Mouse (Mus musculus): ENCODE data around the gene Sos1. TPM values are rescaled to one million over a fixed set of nuclear protein-coding genes. Genes with fewer than 3 reads are reported as not detected.

Sos1 gene
- polyA plus RNA-seq, 1 experiment from 2014 or later: 13.5 TPM

- no peaks in the 10 kb centered on the region for H3K36me3 ChIP-seq (replicated peaks; ENCODE audit: control insufficient read depth, insufficient read depth)
- DNase-seq (ENCODE audit: low spot score): no peak
- H3K27me3 ChIP-seq (ENCODE audit: control insufficient read depth, insufficient read depth, low read length): no peaks in the 10 kb centered on the region
- no peak for ATAC-seq (ENCODE audit: low FRiP score)
- no peak overlapping the region for H3K9ac ChIP-seq
- no peaks in the 10 kb centered on the region for H3K9me3 ChIP-seq (ENCODE audit: control insufficient read depth, low read length)
- no peak overlapping the region for H3K4me3 ChIP-seq (replicated peaks; ENCODE audit: low read length)
- H3K4me2 ChIP-seq (replicated peaks): no peak overlapping the region
- no peaks in the 10 kb centered on the region for H3K4me1 ChIP-seq (replicated peaks; ENCODE audit: control insufficient read depth, insufficient read depth, low read length)
- H3K27ac ChIP-seq: no peak overlapping the region
- WGBS: 41% methylated on average over 9 of the region's 9 CpGs
These were observed 16.9 kb upstream of the Sos1 start for GRCm38 (mm10) chr17:80497183-80497601.

GRCm38 (mm10) chr17:80496607-80497170 is 16.4 kb upstream of the Sos1 start:
- H3K4me1 ChIP-seq (replicated peaks; ENCODE audit: control insufficient read depth, insufficient read depth, low read length): no peaks in the 10 kb centered on the region
- H3K9ac ChIP-seq: no peak overlapping the region
- H3K4me3 ChIP-seq (replicated peaks; ENCODE audit: low read length): no peak overlapping the region
- ATAC-seq (ENCODE audit: low FRiP score) (no peak), DNase-seq (ENCODE audit: low spot score) (no peak)
- 86% methylated on average over 8 of the region's 8 CpGs for WGBS
- H3K27me3 ChIP-seq (ENCODE audit: control insufficient read depth, insufficient read depth, low read length): no peaks in the 10 kb centered on the region
- no peaks in the 10 kb centered on the region for H3K9me3 ChIP-seq (ENCODE audit: control insufficient read depth, low read length)
- no peaks in the 10 kb centered on the region for H3K36me3 ChIP-seq (replicated peaks; ENCODE audit: control insufficient read depth, insufficient read depth)
- no peak overlapping the region for H3K4me2 ChIP-seq (replicated peaks)
- H3K27ac ChIP-seq: no peak overlapping the region

DNA sequence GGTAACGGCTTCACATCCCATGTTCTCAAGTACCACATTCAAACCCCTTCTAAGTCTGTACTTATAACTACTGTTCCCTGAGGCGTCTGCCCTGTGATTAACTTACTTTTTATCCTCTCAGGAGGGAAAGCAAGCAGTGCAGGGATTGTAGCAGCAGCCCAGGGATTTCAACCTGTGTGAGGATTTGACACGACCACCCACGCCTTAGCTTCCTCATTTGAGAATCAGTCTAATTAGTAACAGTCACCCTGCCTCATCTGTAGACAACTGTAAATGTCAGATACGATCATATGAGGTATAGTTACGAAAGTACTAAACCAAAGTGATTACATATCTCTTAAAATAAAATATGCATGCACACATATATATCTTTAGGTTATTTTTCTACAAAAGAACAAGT is 15.9 kb upstream of the Sos1 start:
- no peak overlapping the region for H3K27ac ChIP-seq
- H3K9me3 ChIP-seq (ENCODE audit: control insufficient read depth, low read length): no peaks in the 10 kb centered on the region
- H3K27me3 ChIP-seq (ENCODE audit: control insufficient read depth, insufficient read depth, low read length): no peaks in the 10 kb centered on the region
- no peaks in the 10 kb centered on the region for H3K36me3 ChIP-seq (replicated peaks; ENCODE audit: control insufficient read depth, insufficient read depth)
- no peak overlapping the region for H3K9ac ChIP-seq
- no peak overlapping the region for H3K4me3 ChIP-seq (replicated peaks; ENCODE audit: low read length)
- no peaks in the 10 kb centered on the region for H3K4me1 ChIP-seq (replicated peaks; ENCODE audit: control insufficient read depth, insufficient read depth, low read length)
- no peak for ATAC-seq (ENCODE audit: low FRiP score)
- 81% methylated on average over 6 of the region's 6 CpGs for WGBS
- no peak for DNase-seq (ENCODE audit: low spot score)
- H3K4me2 ChIP-seq (replicated peaks): no peak overlapping the region

DNA sequence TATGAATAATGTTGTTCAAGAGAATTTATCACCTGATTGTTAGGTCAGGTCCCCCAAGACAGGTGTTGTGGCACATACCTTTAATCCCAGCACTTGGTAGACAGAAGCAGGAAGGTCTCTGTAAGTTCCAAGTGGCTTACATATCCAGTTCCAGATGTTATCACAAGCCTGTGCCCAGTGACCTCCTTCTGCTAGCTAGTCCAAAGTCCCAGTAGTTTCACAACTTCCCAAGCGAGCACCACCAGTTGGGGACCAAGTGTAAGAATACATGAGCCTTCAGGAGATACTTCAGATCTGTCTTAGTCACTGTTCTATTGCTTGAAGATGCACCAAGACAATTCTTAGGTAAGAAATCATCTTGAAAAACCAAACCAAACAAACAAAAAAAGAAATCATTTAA is 13.6 kb upstream of the Sos1 start:
- no peaks in the 10 kb centered on the region for H3K4me1 ChIP-seq (replicated peaks; ENCODE audit: control insufficient read depth, insufficient read depth, low read length)
- ATAC-seq (ENCODE audit: low FRiP score) (no peak), DNase-seq (ENCODE audit: low spot score) (no peak)
- H3K9me3 ChIP-seq (ENCODE audit: control insufficient read depth, low read length): no peaks in the 10 kb centered on the region
- 90% methylated on average over 1 of the region's 1 CpGs for WGBS
- no peak overlapping the region for H3K4me2 ChIP-seq (replicated peaks)
- H3K27ac ChIP-seq: no peak overlapping the region
- H3K4me3 ChIP-seq (replicated peaks; ENCODE audit: low read length): no peak overlapping the region
- H3K36me3 ChIP-seq (replicated peaks; ENCODE audit: control insufficient read depth, insufficient read depth): no peaks in the 10 kb centered on the region
- no peaks in the 10 kb centered on the region for H3K27me3 ChIP-seq (ENCODE audit: control insufficient read depth, insufficient read depth, low read length)
- H3K9ac ChIP-seq: no peak overlapping the region

- DNase-seq (ENCODE audit: low spot score) (no peak), ATAC-seq (ENCODE audit: low FRiP score) (no peak)
- H3K27me3 ChIP-seq (ENCODE audit: control insufficient read depth, insufficient read depth, low read length): no peaks in the 10 kb centered on the region
- WGBS: 96% methylated on average over 4 of the region's 4 CpGs
- no peak overlapping the region for H3K4me3 ChIP-seq (replicated peaks; ENCODE audit: low read length)
- no peaks in the 10 kb centered on the region for H3K9me3 ChIP-seq (ENCODE audit: control insufficient read depth, low read length)
- H3K27ac ChIP-seq: no peak overlapping the region
- no peaks in the 10 kb centered on the region for H3K36me3 ChIP-seq (replicated peaks; ENCODE audit: control insufficient read depth, insufficient read depth)
- no peak overlapping the region for H3K4me2 ChIP-seq (replicated peaks)
- H3K9ac ChIP-seq: no peak overlapping the region
- no peaks in the 10 kb centered on the region for H3K4me1 ChIP-seq (replicated peaks; ENCODE audit: control insufficient read depth, insufficient read depth, low read length)
These were observed 12.6 kb upstream of the Sos1 start for GRCm38 (mm10) chr17:80492811-80493210.

DNA sequence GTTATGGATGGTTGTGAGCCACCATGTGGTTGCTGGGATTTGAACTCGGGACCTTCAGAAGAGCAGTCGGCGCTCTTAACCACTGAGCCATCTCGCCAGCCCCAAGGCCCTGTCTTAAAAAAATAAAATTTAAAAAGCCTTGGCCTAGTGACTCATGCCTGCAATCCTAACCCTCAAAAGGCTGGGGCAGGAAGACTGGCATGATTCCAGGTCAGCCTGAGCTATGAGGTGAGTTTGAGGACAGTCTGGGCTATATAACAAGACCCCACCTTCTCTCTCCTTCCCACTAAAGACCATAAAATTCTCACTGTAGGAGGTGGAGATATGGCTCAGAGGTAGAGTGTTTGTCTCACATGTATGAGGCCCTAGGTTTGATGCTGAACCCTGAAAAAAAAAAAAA is 12.0 kb upstream of the Sos1 start:
- H3K36me3 ChIP-seq (replicated peaks; ENCODE audit: control insufficient read depth, insufficient read depth): no peaks in the 10 kb centered on the region
- no peaks in the 10 kb centered on the region for H3K27me3 ChIP-seq (ENCODE audit: control insufficient read depth, insufficient read depth, low read length)
- ATAC-seq (ENCODE audit: low FRiP score): no peak
- no peak overlapping the region for H3K27ac ChIP-seq
- 91% methylated on average over 4 of the region's 4 CpGs for WGBS
- DNase-seq (ENCODE audit: low spot score): no peak
- no peaks in the 10 kb centered on the region for H3K9me3 ChIP-seq (ENCODE audit: control insufficient read depth, low read length)
- no peaks in the 10 kb centered on the region for H3K4me1 ChIP-seq (replicated peaks; ENCODE audit: control insufficient read depth, insufficient read depth, low read length)
- H3K4me2 ChIP-seq (replicated peaks): no peak overlapping the region
- H3K9ac ChIP-seq: no peak overlapping the region
- H3K4me3 ChIP-seq (replicated peaks; ENCODE audit: low read length): no peak overlapping the region

GRCm38 (mm10) chr17:80490166-80490565 is 9.9 kb upstream of the Sos1 start:
- WGBS: 59% methylated on average over 5 of the region's 5 CpGs
- Histone ChIP-seq H3K27me3 (ENCODE audit: control insufficient read depth, insufficient read depth, low read length) (no peaks in the 10 kb centered on the region), H3K36me3 (replicated peaks; ENCODE audit: control insufficient read depth, insufficient read depth) (no peaks in the 10 kb centered on the region), H3K27ac (no peak overlapping the region), H3K4me1 (replicated peaks; ENCODE audit: control insufficient read depth, insufficient read depth, low read length) (no peaks in the 10 kb centered on the region), H3K9me3 (ENCODE audit: control insufficient read depth, low read length) (no peaks in the 10 kb centered on the region), H3K9ac (no peak overlapping the region), H3K4me3 (replicated peaks; ENCODE audit: low read length) (no peak overlapping the region), H3K4me2 (replicated peaks) (no peak overlapping the region)
- DNase-seq (ENCODE audit: low spot score) (no peak), ATAC-seq (ENCODE audit: low FRiP score) (no peak)

DNA sequence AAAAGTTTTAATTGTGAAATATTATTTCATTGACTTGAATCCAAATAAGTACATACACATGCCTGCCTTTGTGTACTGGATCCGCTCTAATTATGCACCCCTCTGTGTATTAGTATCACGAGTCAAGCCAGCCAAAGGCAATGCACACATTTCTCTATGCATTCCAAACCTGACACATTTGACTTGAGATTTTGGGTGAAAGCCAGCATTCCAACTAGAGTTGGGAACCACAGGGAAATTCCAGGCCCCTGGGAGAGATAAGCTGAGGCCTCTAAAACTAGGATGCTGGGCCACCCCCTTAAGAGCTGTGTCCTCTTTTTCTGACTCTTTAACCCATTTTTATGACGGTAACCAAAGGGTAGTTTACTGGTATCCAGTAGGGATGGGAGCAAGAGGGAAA is 8.7 kb upstream of the Sos1 start:
- ATAC-seq (ENCODE audit: low FRiP score) (no peak), DNase-seq (ENCODE audit: low spot score) (no peak)
- Histone ChIP-seq H3K27ac (no peak overlapping the region), H3K27me3 (ENCODE audit: control insufficient read depth, insufficient read depth, low read length) (no peaks in the 10 kb centered on the region), H3K4me3 (replicated peaks; ENCODE audit: low read length) (no peak overlapping the region), H3K36me3 (replicated peaks; ENCODE audit: control insufficient read depth, insufficient read depth) (no peaks in the 10 kb centered on the region), H3K4me2 (replicated peaks) (no peak overlapping the region), H3K9me3 (ENCODE audit: control insufficient read depth, low read length) (no peaks in the 10 kb centered on the region), H3K4me1 (replicated peaks; ENCODE audit: control insufficient read depth, insufficient read depth, low read length) (no peaks in the 10 kb centered on the region), H3K9ac (no peak overlapping the region)
- WGBS: 61% methylated on average over 3 of the region's 3 CpGs

DNA sequence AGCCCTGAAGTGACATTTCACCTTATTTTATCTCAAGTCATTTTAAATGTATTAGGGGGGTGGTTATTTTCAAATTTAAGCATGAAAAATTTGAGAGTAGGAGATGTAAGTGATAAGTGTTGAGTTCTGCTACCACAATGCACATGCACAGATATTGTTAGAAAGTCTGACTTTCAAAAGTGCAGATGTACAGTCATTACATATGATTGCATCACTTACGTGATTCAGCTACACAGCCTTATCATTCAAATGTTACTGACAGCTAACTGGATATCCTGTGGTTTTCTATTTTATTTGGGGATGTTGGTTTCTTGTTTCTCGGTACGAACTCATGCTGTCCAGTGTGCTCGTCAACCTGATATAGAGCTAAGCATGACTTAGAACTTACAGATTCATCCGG is 4.9 kb upstream of the Sos1 start:
- no peaks in the 10 kb centered on the region for H3K9me3 ChIP-seq (ENCODE audit: control insufficient read depth, low read length)
- H3K27me3 ChIP-seq (ENCODE audit: control insufficient read depth, insufficient read depth, low read length): no peaks in the 10 kb centered on the region
- no peak overlapping the region for H3K9ac ChIP-seq
- no peaks in the 10 kb centered on the region for H3K36me3 ChIP-seq (replicated peaks; ENCODE audit: control insufficient read depth, insufficient read depth)
- no peak overlapping the region for H3K4me2 ChIP-seq (replicated peaks)
- no peak overlapping the region for H3K27ac ChIP-seq
- no peak overlapping the region for H3K4me3 ChIP-seq (replicated peaks; ENCODE audit: low read length)
- ATAC-seq (ENCODE audit: low FRiP score) (no peak), DNase-seq (ENCODE audit: low spot score) (no peak)
- 97% methylated on average over 5 of the region's 5 CpGs for WGBS
- H3K4me1 ChIP-seq (replicated peaks; ENCODE audit: control insufficient read depth, insufficient read depth, low read length): peaks cover 17% of the 10 kb centered on the region

DNA sequence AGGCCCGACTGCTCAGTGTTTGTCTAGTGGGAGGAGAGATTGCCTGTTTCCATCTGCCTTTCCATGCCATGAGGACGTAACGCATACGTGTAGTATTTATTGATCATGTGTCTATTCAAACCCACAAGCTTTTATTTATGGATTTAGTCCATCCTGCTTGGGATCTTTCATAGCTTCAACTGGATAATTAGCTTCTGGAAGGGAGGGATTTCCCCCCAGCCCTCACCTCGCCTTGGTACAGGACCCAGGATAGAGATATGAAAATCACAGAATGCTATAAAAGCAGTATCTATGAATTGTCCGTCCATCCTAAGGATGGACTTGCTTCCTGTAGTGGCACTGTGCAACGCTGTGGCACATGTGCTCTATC is 587 bp upstream of the Sos1 start:
- Histone ChIP-seq H3K36me3 (replicated peaks; ENCODE audit: control insufficient read depth, insufficient read depth) (no peaks in the 10 kb centered on the region), H3K9ac (peak overlapping the region; percentile 79), H3K9me3 (ENCODE audit: control insufficient read depth, low read length) (no peaks in the 10 kb centered on the region), H3K4me2 (replicated peaks) (peak overlapping the region; percentile 56), H3K4me3 (replicated peaks; ENCODE audit: low read length) (peak overlapping the region; percentile 82), H3K4me1 (replicated peaks; ENCODE audit: control insufficient read depth, insufficient read depth, low read length) (peaks cover 29% of the 10 kb centered on the region), H3K27ac (peak overlapping the region; percentile 97), H3K27me3 (ENCODE audit: control insufficient read depth, insufficient read depth, low read length) (no peaks in the 10 kb centered on the region)
- ATAC-seq (ENCODE audit: low FRiP score) (no peak), DNase-seq (ENCODE audit: low spot score) (no peak)
- WGBS: 29% methylated on average over 7 of the region's 7 CpGs

Data from hindbrain, embryonic 14.5 days (tissue).